Mouse (Mus musculus) forebrain, postnatal 0 days (tissue): ENCODE results near the gene Hspa1l. TPM values are rescaled to one million over a fixed set of nuclear protein-coding genes. Genes with fewer than 3 reads are reported as not detected.

ENCODE experiments used
- ATAC-seq: fragments of 200-750 bp; cut with Nextera tagmentation; 2 replicates; pipeline ENCODE4 v1.8.0; 2017; ENCODE audit warnings: mild to moderate bottlenecking, moderate library complexity
- DNase-seq: peaks from one replicate; pipeline ENCODE4 v3.0.0-alpha.2; 2015
- H3K27ac ChIP-seq: fragments of 300-500 bp; sonication (generic); 2 replicates; pipeline ENCODE4 v1.5.1; 2014; ENCODE audit warnings: low read depth, mild to moderate bottlenecking, antibody characterized with exemption, low read length, moderate library complexity, mixed read lengths
- H3K27me3 ChIP-seq: fragments of 300-500 bp; sonication (generic); 2 replicates; pipeline ENCODE4 v1.6.1; 2014; ENCODE audit warnings: mild to moderate bottlenecking, low read length, mixed read lengths; ENCODE audit not compliant: insufficient read depth
- H3K36me3 ChIP-seq: fragments of 300-500 bp; sonication (generic); 2 replicates; pipeline ENCODE4 v1.6.1; 2014; ENCODE audit warnings: mild to moderate bottlenecking, moderate library complexity; ENCODE audit not compliant: insufficient read depth
- H3K4me1 ChIP-seq: fragments of 300-500 bp; sonication (generic); 2 replicates; pipeline ENCODE4 v1.6.1; 2014; ENCODE audit warnings: antibody characterized with exemption; ENCODE audit not compliant: insufficient read depth
- H3K4me2 ChIP-seq: fragments of 300-500 bp; sonication (generic); 2 replicates; pipeline ENCODE4 v1.6.1; 2014; ENCODE audit warnings: low read depth, mild to moderate bottlenecking, moderate library complexity
- H3K4me3 ChIP-seq: fragments of 300-500 bp; sonication (generic); 2 replicates; pipeline ENCODE4 v1.5.1; 2014; ENCODE audit warnings: low read depth, low read length, mixed read lengths
- H3K9ac ChIP-seq: fragments of 300-500 bp; sonication (generic); 2 replicates; pipeline ENCODE4 v1.6.1; 2014; ENCODE audit warnings: mild to moderate bottlenecking
- H3K9me3 ChIP-seq: fragments of 300-500 bp; sonication (generic); 2 replicates; pipeline ENCODE4 v1.6.1; 2016; ENCODE audit warnings: low read length
- CTCF ChIP-seq: sonication (generic); IDR thresholded peaks from 2 replicates; pipeline ENCODE4 v1.5.1; 2016; ENCODE audit warnings: antibody characterized with exemption, control low read depth, low read depth
- WGBS: fragments of 180-500 bp; shearing (Covaris S2); extraction: QIAGEN DNeasy Blood & Tissue Kit; methylation state at CpG from one replicate; pipeline ENCODE4 v1.1.7; 2014; 5-methylcytosine and 5-hydroxymethylcytosine counted together
- polyA plus RNA-seq: library from polyadenylated mRNA; unstranded; fragments of >200 nt; fragmentation: Nextera tagmentation; extraction: Ambion mirVana; gene quantifications from 2 replicates; pipeline ENCODE4 v1.2.1, GENCODE M21; 2015
- total RNA-seq: library from RNA; depleted of rRNA; stranded (reverse); fragments of >200 nt; gene quantifications from 2 replicates; pipeline ENCODE4 v1.2.3, GENCODE M21; 2014; rRNA removed

The Hspa1l gene
- total and polyA plus RNA-seq, 2 experiments from 2014 or later = 0.24 to 0.36 TPM

DNA sequence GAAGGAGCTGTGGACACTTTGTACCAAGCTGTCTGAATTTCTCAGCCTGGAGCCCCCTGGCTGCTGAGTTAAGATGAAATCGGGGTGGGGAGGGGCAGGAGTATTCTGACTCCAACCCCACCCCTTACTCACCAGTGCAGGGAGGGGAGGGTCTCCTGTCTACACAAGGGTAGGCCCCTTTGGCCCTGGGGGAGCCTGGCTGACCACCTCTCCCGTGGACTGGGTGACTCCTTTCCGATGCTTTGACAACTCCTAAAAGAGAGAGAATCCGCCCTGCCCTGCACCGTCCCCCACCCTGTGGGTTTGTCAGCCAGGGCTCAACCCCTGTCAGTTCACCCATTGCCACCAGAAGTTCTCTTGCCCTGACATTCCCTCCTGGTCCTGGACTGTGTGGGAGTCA is 53.7 kb downstream of the Hspa1l start:
- Histone ChIP-seq H3K4me2 (no peak overlapping the region), H3K27me3 (no peaks in the 10 kb centered on the region), H3K4me1 (peaks cover 4% of the 10 kb centered on the region; the same call in 1 of the 2 replicates), H3K27ac (no peak overlapping the region), H3K9ac (no peak overlapping the region), H3K4me3 (no peak overlapping the region), H3K36me3 (no peaks in the 10 kb centered on the region), H3K9me3 (no peaks in the 10 kb centered on the region)
- no peak for ATAC-seq
- TF ChIP-seq CTCF = peak; percentile 14; the same call in 1 of the 2 replicates
- DNase-seq = no peak
- WGBS = 73% methylated on average over 5 of the region's 5 CpGs

DNA sequence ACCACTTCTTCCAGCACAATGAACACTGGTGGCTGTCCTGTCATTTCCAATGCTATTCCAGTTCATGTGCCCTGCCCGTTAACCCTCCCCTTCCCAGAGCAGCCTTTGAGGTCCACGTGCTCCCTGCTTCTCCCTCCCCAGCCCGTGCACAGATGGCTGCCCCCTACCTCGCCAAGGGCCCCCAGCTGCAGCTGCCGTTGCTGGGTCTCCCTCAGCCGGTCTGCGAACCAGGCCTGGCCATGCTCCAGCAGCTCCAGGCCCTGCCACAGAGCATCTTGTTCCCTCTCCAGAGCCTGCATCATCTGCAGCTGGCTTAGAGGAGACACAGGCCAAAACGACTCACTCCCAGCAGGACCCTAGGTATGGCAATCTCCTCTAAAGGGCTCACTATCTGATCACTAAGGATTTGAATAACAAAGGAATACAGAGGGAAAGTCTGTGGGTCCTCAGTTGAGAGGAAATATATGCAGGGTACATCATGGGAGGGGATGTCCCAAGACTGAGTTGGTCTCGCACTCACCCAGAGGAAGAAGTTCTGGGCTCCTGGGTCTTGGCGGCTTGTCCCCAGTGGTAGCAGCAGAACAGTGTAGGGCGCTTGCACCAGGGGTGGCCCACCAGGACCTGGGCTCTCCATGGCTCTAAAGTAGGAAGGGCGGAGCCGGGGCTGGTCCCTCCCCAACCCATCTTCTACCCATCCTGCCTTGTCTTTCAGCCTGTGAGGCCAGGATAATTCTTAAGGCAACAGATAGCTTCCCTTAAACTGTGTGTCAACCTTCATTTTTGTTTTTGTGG is 55.0 kb downstream of the Hspa1l start, which contains the start of gene Sapcd1:
Gene Sapcd1 (minus strand): TSS at position 740 of the 792 bp plus-strand sequence.
- Histone ChIP-seq H3K4me3 (no peak within 1 kb of the TSS), H3K4me2 (no peak within 1 kb of the TSS), H3K27ac (peak within 1 kb of the TSS; percentile 45; the same call in 1 of the 2 replicates), H3K9me3 (no peaks in the 10 kb centered on the region), H3K36me3 (no peaks in the 10 kb centered on the region), H3K4me1 (no peaks in the 10 kb centered on the region), H3K9ac (no peak within 1 kb of the TSS), H3K27me3 (no peaks in the 10 kb centered on the region)
- no peak for TF ChIP-seq CTCF
- 28% methylated on average over 13 of the region's 13 CpGs for whole genome bisulfite sequencing
- DNase-seq (peak; percentile 68), ATAC-seq (peak; percentile 81)

DNA sequence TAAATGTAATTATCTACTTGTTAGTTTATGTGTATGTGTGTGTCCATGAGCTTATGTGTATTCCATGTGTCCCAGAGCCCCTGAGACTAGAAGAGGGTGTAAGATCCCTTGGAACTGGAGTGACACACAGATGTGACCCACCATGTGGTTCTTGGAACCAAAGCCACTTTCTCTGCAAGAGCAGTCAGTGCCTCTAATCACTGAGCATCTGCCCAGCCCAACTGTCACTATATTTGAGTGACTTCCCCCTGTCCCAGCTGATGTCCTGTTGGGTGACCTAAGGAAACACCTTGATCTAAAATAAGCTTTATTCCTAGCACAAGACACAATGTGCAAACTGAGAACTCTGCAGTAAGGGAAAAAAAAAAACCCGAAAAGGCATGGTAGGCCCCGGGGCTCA is 55.8 kb downstream of the Hspa1l start:
- DNase-seq = no peak
- WGBS = 73% methylated on average over 2 of the region's 2 CpGs

More for the DNA sequence above, 55.8 kb downstream of the Hspa1l start:
- Histone ChIP-seq H3K36me3 (no peaks in the 10 kb centered on the region), H3K27ac (no peak overlapping the region), H3K4me3 (no peak overlapping the region), H3K9me3 (no peaks in the 10 kb centered on the region), H3K27me3 (no peaks in the 10 kb centered on the region), H3K9ac (no peak overlapping the region), H3K4me1 (no peaks in the 10 kb centered on the region), H3K4me2 (no peak overlapping the region)
- TF ChIP-seq CTCF = no peak
- ATAC-seq = no peak

Other genes starting within 250 kb of the Hspa1l start
Only the 30 nearest of the 43 such genes appear.
- 41.9 and 55.6 TPM in 2 replicates for gene Stk19, start 135.8 kb upstream of the Hspa1l start, total RNA-seq
- 55.7 and 61.1 TPM in 2 replicates for gene Stk19, start 135.8 kb upstream of the Hspa1l start, polyA plus RNA-seq
- 40.0 and 46.0 TPM in 2 replicates for gene Dxo, start 135.7 kb upstream of the Hspa1l start, total RNA-seq
- 56.0 and 57.8 TPM in 2 replicates for gene Dxo, start 135.7 kb upstream of the Hspa1l start, polyA plus RNA-seq
- 91.8 and 97.7 TPM in 2 replicates for gene Skiv2l, start 122.5 kb upstream of the Hspa1l start, total RNA-seq
- 36.9 and 42.8 TPM in 2 replicates for gene Skiv2l, start 122.5 kb upstream of the Hspa1l start, polyA plus RNA-seq
- gene Nelfe, start 122.3 kb upstream of the Hspa1l start, total RNA-seq = 32.0 and 56.2 TPM in 2 replicates
- gene Nelfe, start 122.3 kb upstream of the Hspa1l start, polyA plus RNA-seq = 49.6 and 54.6 TPM in 2 replicates
- 0.67 and 1.4 TPM in 2 replicates for gene Cfb, start 110.2 kb upstream of the Hspa1l start, total RNA-seq
- gene Cfb, start 110.2 kb upstream of the Hspa1l start, polyA plus RNA-seq = 1.0 and 1.7 TPM in 2 replicates
- 25.2 and 32.6 TPM in 2 replicates for gene Zbtb12, start 93.2 kb upstream of the Hspa1l start, total RNA-seq
- 5.3 and 7.7 TPM in 2 replicates for gene Zbtb12, start 93.2 kb upstream of the Hspa1l start, polyA plus RNA-seq
- gene Gm20547, start 90.7 kb upstream of the Hspa1l start, total RNA-seq = not detected in 2 replicates
- gene Gm20547, start 90.7 kb upstream of the Hspa1l start, polyA plus RNA-seq = not detected in 2 replicates
- 2.6 and 6.1 TPM in 2 replicates for gene C2, start 74.4 kb upstream of the Hspa1l start, total RNA-seq
- gene C2, start 74.4 kb upstream of the Hspa1l start, polyA plus RNA-seq = 3.0 and 3.5 TPM in 2 replicates
- gene Ehmt2, start 74.2 kb upstream of the Hspa1l start, total RNA-seq = 293 and 302 TPM in 2 replicates
- 45.5 and 61.8 TPM in 2 replicates for gene Ehmt2, start 74.2 kb upstream of the Hspa1l start, polyA plus RNA-seq
- not detected in 2 replicates for gene Slc44a4, start 58.2 kb upstream of the Hspa1l start, total RNA-seq
- gene Slc44a4, start 58.2 kb upstream of the Hspa1l start, polyA plus RNA-seq = 0.06 TPM in 1 of 2 replicates, not detected in the other
- 36.7 and 36.8 TPM in 2 replicates for gene Neu1, start 41.5 kb upstream of the Hspa1l start, total RNA-seq
- gene Neu1, start 41.5 kb upstream of the Hspa1l start, polyA plus RNA-seq = 33.5 and 34.5 TPM in 2 replicates
- 5.2 and 8.1 TPM in 2 replicates for gene Hspa1b, start 13.5 kb upstream of the Hspa1l start, total RNA-seq
- 0.42 and 0.52 TPM in 2 replicates for gene Hspa1b, start 13.5 kb upstream of the Hspa1l start, polyA plus RNA-seq
- gene Gm20481, start 2.8 kb upstream of the Hspa1l start, total RNA-seq = not detected in 2 replicates
- gene Gm20481, start 2.8 kb upstream of the Hspa1l start, polyA plus RNA-seq = not detected in 2 replicates
- gene Hspa1a, start 547 bp upstream of the Hspa1l start, total RNA-seq = 7.9 and 13.8 TPM in 2 replicates
- 7.6 and 8.5 TPM in 2 replicates for gene Hspa1a, start 547 bp upstream of the Hspa1l start, polyA plus RNA-seq
- 29.1 and 38.9 TPM in 2 replicates for gene Lsm2, start 9.2 kb downstream of the Hspa1l start, total RNA-seq
- 111 and 120 TPM in 2 replicates for gene Lsm2, start 9.2 kb downstream of the Hspa1l start, polyA plus RNA-seq
- gene Vars, start 28.3 kb downstream of the Hspa1l start, total RNA-seq = 84.4 and 93.4 TPM in 2 replicates
- gene Vars, start 28.3 kb downstream of the Hspa1l start, polyA plus RNA-seq = 36.7 and 45.4 TPM in 2 replicates
- 0.14 and 0.31 TPM in 2 replicates for gene Vwa7, start 43.9 kb downstream of the Hspa1l start, total RNA-seq
- gene Vwa7, start 43.9 kb downstream of the Hspa1l start, polyA plus RNA-seq = 0.08 TPM in 1 of 2 replicates, not detected in the other
- 2.2 and 2.7 TPM in 2 replicates for gene Sapcd1, start 55.3 kb downstream of the Hspa1l start, total RNA-seq
- 1.6 TPM in 2 replicates for gene Sapcd1, start 55.3 kb downstream of the Hspa1l start, polyA plus RNA-seq
- gene Msh5, start 74.0 kb downstream of the Hspa1l start, total RNA-seq = 1.3 and 2.2 TPM in 2 replicates
- 1.1 and 1.3 TPM in 2 replicates for gene Msh5, start 74.0 kb downstream of the Hspa1l start, polyA plus RNA-seq
- gene Clic1, start 77.3 kb downstream of the Hspa1l start, total RNA-seq = 26.8 and 29.3 TPM in 2 replicates
- 47.9 and 50.5 TPM in 2 replicates for gene Clic1, start 77.3 kb downstream of the Hspa1l start, polyA plus RNA-seq
- gene Ddah2, start 86.3 kb downstream of the Hspa1l start, total RNA-seq = 167 and 220 TPM in 2 replicates
- gene Ddah2, start 86.3 kb downstream of the Hspa1l start, polyA plus RNA-seq = 261 and 299 TPM in 2 replicates
- not detected in 2 replicates for gene Ly6g6c, start 92.7 kb downstream of the Hspa1l start, total RNA-seq
- gene Ly6g6c, start 92.7 kb downstream of the Hspa1l start, polyA plus RNA-seq = not detected in 2 replicates
- not detected in 2 replicates for gene Mpig6b, start 93.5 kb downstream of the Hspa1l start, total RNA-seq
- gene Mpig6b, start 93.5 kb downstream of the Hspa1l start, polyA plus RNA-seq = 0.08 TPM in 2 replicates
- 0.38 and 3.9 TPM in 2 replicates for gene Ly6g6e, start 104.2 kb downstream of the Hspa1l start, total RNA-seq
- gene Ly6g6e, start 104.2 kb downstream of the Hspa1l start, polyA plus RNA-seq = 2.9 and 3.9 TPM in 2 replicates
- gene Ly6g6d, start 105.4 kb downstream of the Hspa1l start, total RNA-seq = 3.8 TPM in 1 of 2 replicates, not detected in the other
- 1.2 and 1.6 TPM in 2 replicates for gene Ly6g6d, start 105.4 kb downstream of the Hspa1l start, polyA plus RNA-seq
- 0.23 TPM in 1 of 2 replicates, not detected in the other for gene Ly6g6f, start 112.9 kb downstream of the Hspa1l start, total RNA-seq
- not detected in 2 replicates for gene Ly6g6f, start 112.9 kb downstream of the Hspa1l start, polyA plus RNA-seq
- 139 and 202 TPM in 2 replicates for gene Abhd16a, start 116.6 kb downstream of the Hspa1l start, total RNA-seq
- 92.8 and 96.3 TPM in 2 replicates for gene Abhd16a, start 116.6 kb downstream of the Hspa1l start, polyA plus RNA-seq
- gene Ly6g5c, start 135.6 kb downstream of the Hspa1l start, total RNA-seq = not detected in 2 replicates
- gene Ly6g5c, start 135.6 kb downstream of the Hspa1l start, polyA plus RNA-seq = not detected in 2 replicates
- gene Ly6g5b, start 142.7 kb downstream of the Hspa1l start, total RNA-seq = 0.54 and 1.1 TPM in 2 replicates
- 0.55 and 1.1 TPM in 2 replicates for gene Ly6g5b, start 142.7 kb downstream of the Hspa1l start, polyA plus RNA-seq
- 16.9 and 20.5 TPM in 2 replicates for gene Gpank1, start 148.8 kb downstream of the Hspa1l start, total RNA-seq
- 19.7 and 20.8 TPM in 2 replicates for gene Gpank1, start 148.8 kb downstream of the Hspa1l start, polyA plus RNA-seq